Mouse (Mus musculus) thymus, adult 2 months (tissue): ENCODE results near the gene Itgb6.

Source experiments
- CTCF ChIP-seq: fragments of 200-500 bp; IDR thresholded peaks from 2 replicates; pipeline ENCODE4 v1.5.1; 2012; ENCODE audit warnings: mild to moderate bottlenecking, control low read depth, low read length, moderate library complexity, borderline replicate concordance; ENCODE audit not compliant: control insufficient read depth, poor library complexity, insufficient read depth; ENCODE audit errors: extremely low read depth
- POLR2A ChIP-seq: fragments of 200-500 bp; IDR thresholded peaks from 2 replicates; pipeline ENCODE4 v1.6.1; 2012; ENCODE audit warnings: mild to moderate bottlenecking, low read length, control low read depth, moderate library complexity; ENCODE audit not compliant: control insufficient read depth, poor library complexity, insufficient read depth; ENCODE audit errors: extremely low read depth

DNA sequence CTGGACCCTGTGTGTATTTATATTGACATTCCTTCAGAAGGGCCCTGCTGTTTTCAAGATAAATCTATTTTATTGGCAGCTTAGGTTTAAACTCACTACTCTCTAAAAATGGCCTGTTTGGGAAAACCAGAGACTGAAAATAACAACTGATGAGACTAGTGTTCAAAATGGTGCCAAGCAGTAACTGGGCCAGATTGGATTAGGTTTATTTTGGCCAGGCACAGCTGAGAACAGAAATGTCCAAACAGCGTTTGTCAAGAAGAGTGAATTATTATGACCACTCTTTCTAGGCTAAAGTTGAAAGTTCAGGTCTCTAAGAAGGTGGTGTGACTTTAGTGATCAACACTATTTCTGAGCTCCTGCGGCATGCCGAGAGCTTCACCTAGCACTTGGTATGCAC, 524 bp upstream of the Itgb6 start:
- TF ChIP-seq POLR2A (no peak), CTCF (no peak)
